Mouse (Mus musculus): ENCODE results near the gene Sipa1l1. TPM values are rescaled to one million over a fixed set of nuclear protein-coding genes. Genes with fewer than 3 reads are reported as not detected.
"Not testable (repeated sequence)": the region's sequence is repeated elsewhere in the genome, so short reads cannot be mapped to it uniquely, and the experiment has no call there.

Sipa1l1 gene
- polyA plus RNA-seq, 1 experiment from 2014 or later: 34.8 TPM

GRCm38 (mm10) chr12:82476580-82476979 is 307.5 kb downstream of the Sipa1l1 start:
- 56% methylated on average over 2 of the region's 2 CpGs for WGBS
- ATAC-seq (ENCODE audit: insufficient number of reproducible peaks, insufficient read depth, low FRiP score, low TSS enrichment, low read depth): no peak
- Histone ChIP-seq H3K4me2 (no peak overlapping the region), H3K4me1 (peaks cover 21% of the 10 kb centered on the region), H3K27me3 (no peaks in the 10 kb centered on the region; the same call in 1 of the 2 replicates), H3K27ac (no peak overlapping the region), H3K9ac (no peak overlapping the region), H3K9me3 (no peaks in the 10 kb centered on the region), H3K4me3 (no peak overlapping the region), H3K36me3 (no peaks in the 10 kb centered on the region)

- H3K4me1 ChIP-seq: peaks cover 21% of the 10 kb centered on the region
- no peak for ATAC-seq (ENCODE audit: insufficient number of reproducible peaks, insufficient read depth, low FRiP score, low TSS enrichment, low read depth)
- H3K36me3 ChIP-seq: no peaks in the 10 kb centered on the region
- H3K4me3 ChIP-seq: no peak overlapping the region
- no peaks in the 10 kb centered on the region; the same call in 1 of the 2 replicates for H3K27me3 ChIP-seq
- H3K4me2 ChIP-seq: peak overlapping the region; percentile 18
- H3K9me3 ChIP-seq: no peaks in the 10 kb centered on the region
- no peak overlapping the region for H3K9ac ChIP-seq
- H3K27ac ChIP-seq: no peak overlapping the region
- 23% methylated on average over 5 of the region's 5 CpGs for WGBS
Observed at GRCm38 (mm10) chr12:82477826-82478225, 308.7 kb downstream of the Sipa1l1 start.

GRCm38 (mm10) chr12:82478256-82478655 is 309.1 kb downstream of the Sipa1l1 start:
- no peaks in the 10 kb centered on the region; the same call in 1 of the 2 replicates for H3K27me3 ChIP-seq
- no peaks in the 10 kb centered on the region for H3K9me3 ChIP-seq
- no peaks in the 10 kb centered on the region for H3K36me3 ChIP-seq
- H3K9ac ChIP-seq: no peak overlapping the region
- WGBS: 10% methylated on average over 8 of the region's 8 CpGs
- H3K4me1 ChIP-seq: peaks cover 21% of the 10 kb centered on the region
- no peak overlapping the region for H3K4me3 ChIP-seq
- ATAC-seq (ENCODE audit: insufficient number of reproducible peaks, insufficient read depth, low FRiP score, low TSS enrichment, low read depth): no peak
- H3K27ac ChIP-seq: no peak overlapping the region
- peak overlapping the region; percentile 18 for H3K4me2 ChIP-seq

GRCm38 (mm10) chr12:82479393-82479792 is 310.3 kb downstream of the Sipa1l1 start:
- Histone ChIP-seq H3K27ac (no peak overlapping the region), H3K36me3 (no peaks in the 10 kb centered on the region), H3K27me3 (no peaks in the 10 kb centered on the region; the same call in 1 of the 2 replicates), H3K9me3 (no peaks in the 10 kb centered on the region; the same call in 1 of the 2 replicates), H3K4me1 (peaks cover 21% of the 10 kb centered on the region), H3K4me3 (no peak overlapping the region), H3K4me2 (no peak overlapping the region), H3K9ac (no peak overlapping the region)
- ATAC-seq (ENCODE audit: insufficient number of reproducible peaks, insufficient read depth, low FRiP score, low TSS enrichment, low read depth): no peak
- 43% methylated on average over 3 of the region's 3 CpGs for WGBS

- not testable (repeated sequence) for H3K9ac ChIP-seq; H3K27me3 ChIP-seq; H3K27ac ChIP-seq; H3K9me3 ChIP-seq; H3K36me3 ChIP-seq; ATAC-seq (ENCODE audit: insufficient number of reproducible peaks, insufficient read depth, low FRiP score, low TSS enrichment, low read depth); H3K4me2 ChIP-seq; H3K4me3 ChIP-seq
- peaks cover 21% of the 10 kb centered on the region for H3K4me1 ChIP-seq
- 78% methylated on average over 5 of the region's 5 CpGs for WGBS
Observed at GRCm38 (mm10) chr12:82480425-82480824, 311.3 kb downstream of the Sipa1l1 start.

GRCm38 (mm10) chr12:82485466-82485865 is 316.3 kb downstream of the Sipa1l1 start:
- no peak for ATAC-seq (ENCODE audit: insufficient number of reproducible peaks, insufficient read depth, low FRiP score, low TSS enrichment, low read depth)
- H3K27ac ChIP-seq: no peak overlapping the region
- H3K4me3 ChIP-seq: no peak overlapping the region
- no peak overlapping the region for H3K4me2 ChIP-seq
- H3K4me1 ChIP-seq: no peaks in the 10 kb centered on the region
- no peak overlapping the region for H3K9ac ChIP-seq
- 89% methylated on average over 2 of the region's 2 CpGs for WGBS
- H3K36me3 ChIP-seq: no peaks in the 10 kb centered on the region
- H3K27me3 ChIP-seq: no peaks in the 10 kb centered on the region
- no peaks in the 10 kb centered on the region; the same call in 1 of the 2 replicates for H3K9me3 ChIP-seq

GRCm38 (mm10) chr12:82486829-82487560 is 317.9 kb downstream of the Sipa1l1 start:
- WGBS: 53% methylated on average over 6 of the region's 6 CpGs
- ATAC-seq (ENCODE audit: insufficient number of reproducible peaks, insufficient read depth, low FRiP score, low TSS enrichment, low read depth): no peak
- H3K9me3 ChIP-seq: no peaks in the 10 kb centered on the region; the same call in 1 of the 2 replicates
- H3K4me3 ChIP-seq: no peak overlapping the region
- no peaks in the 10 kb centered on the region for H3K36me3 ChIP-seq
- no peak overlapping the region for H3K9ac ChIP-seq
- H3K27ac ChIP-seq: no peak overlapping the region
- no peaks in the 10 kb centered on the region for H3K4me1 ChIP-seq
- no peaks in the 10 kb centered on the region for H3K27me3 ChIP-seq
- H3K4me2 ChIP-seq: no peak overlapping the region

GRCm38 (mm10) chr12:82489093-82489492 is 320.0 kb downstream of the Sipa1l1 start:
- 47% methylated on average over 4 of the region's 4 CpGs for WGBS
- Histone ChIP-seq H3K27me3 (no peaks in the 10 kb centered on the region), H3K4me2 (no peak overlapping the region), H3K27ac (no peak overlapping the region), H3K36me3 (no peaks in the 10 kb centered on the region), H3K9me3 (no peaks in the 10 kb centered on the region; the same call in 1 of the 2 replicates), H3K4me1 (no peaks in the 10 kb centered on the region), H3K4me3 (no peak overlapping the region), H3K9ac (no peak overlapping the region)
- no peak for ATAC-seq (ENCODE audit: insufficient number of reproducible peaks, insufficient read depth, low FRiP score, low TSS enrichment, low read depth)

GRCm38 (mm10) chr12:82489621-82490020 is 320.5 kb downstream of the Sipa1l1 start:
- ATAC-seq (ENCODE audit: insufficient number of reproducible peaks, insufficient read depth, low FRiP score, low TSS enrichment, low read depth): no peak
- H3K4me1 ChIP-seq: no peaks in the 10 kb centered on the region
- H3K27me3 ChIP-seq: no peaks in the 10 kb centered on the region
- H3K27ac ChIP-seq: no peak overlapping the region
- no peaks in the 10 kb centered on the region for H3K36me3 ChIP-seq
- H3K9me3 ChIP-seq: no peaks in the 10 kb centered on the region; the same call in 1 of the 2 replicates
- no peak overlapping the region for H3K4me2 ChIP-seq
- 80% methylated on average over 7 of the region's 7 CpGs for WGBS
- H3K9ac ChIP-seq: no peak overlapping the region
- H3K4me3 ChIP-seq: no peak overlapping the region

- Histone ChIP-seq H3K4me1 (no peaks in the 10 kb centered on the region), H3K36me3 (no peaks in the 10 kb centered on the region), H3K9me3 (no peaks in the 10 kb centered on the region), H3K9ac (no peak overlapping the region), H3K27ac (no peak overlapping the region), H3K4me3 (no peak overlapping the region), H3K27me3 (no peaks in the 10 kb centered on the region), H3K4me2 (no peak overlapping the region)
- no peak for ATAC-seq (ENCODE audit: insufficient number of reproducible peaks, insufficient read depth, low FRiP score, low TSS enrichment, low read depth)
- WGBS: 80% methylated on average over 9 of the region's 9 CpGs
Observed at GRCm38 (mm10) chr12:82492456-82492855, 323.3 kb downstream of the Sipa1l1 start.

GRCm38 (mm10) chr12:82493260-82493659 is 324.1 kb downstream of the Sipa1l1 start:
- not testable (repeated sequence) for H3K27ac ChIP-seq; ATAC-seq (ENCODE audit: insufficient number of reproducible peaks, insufficient read depth, low FRiP score, low TSS enrichment, low read depth)
- WGBS: 29% methylated on average over 1 of the region's 1 CpGs

GRCm38 (mm10) chr12:82495936-82496335 is 326.8 kb downstream of the Sipa1l1 start:
- Histone ChIP-seq H3K9me3 (no peaks in the 10 kb centered on the region), H3K4me1 (no peaks in the 10 kb centered on the region), H3K27me3 (no peaks in the 10 kb centered on the region), H3K27ac (no peak overlapping the region), H3K4me3 (no peak overlapping the region), H3K9ac (no peak overlapping the region), H3K4me2 (no peak overlapping the region), H3K36me3 (no peaks in the 10 kb centered on the region)
- ATAC-seq (ENCODE audit: insufficient number of reproducible peaks, insufficient read depth, low FRiP score, low TSS enrichment, low read depth): no peak
- WGBS: 68% methylated on average over 4 of the region's 4 CpGs

More at GRCm38 (mm10) chr12:82493260-82493659, 324.1 kb downstream of the Sipa1l1 start:
- not testable (repeated sequence) for H3K9me3 ChIP-seq, H3K4me3 ChIP-seq, H3K27me3 ChIP-seq, H3K9ac ChIP-seq, H3K4me1 ChIP-seq, H3K4me2 ChIP-seq, H3K36me3 ChIP-seq
